Mouse (Mus musculus) liver, embryonic 16.5 days (tissue): ENCODE measurements at regions not wholly inside any gene's neighbourhood (a gene's known extent, or its start where the extent isn't known, plus 50 kb on each side); places are given as distances from the start of the nearest gene placed in this dataset.

Experiments used
- ATAC-seq: fragments of 200-750 bp; cut with Nextera tagmentation; 2 replicates; pipeline ENCODE4 v1.8.0; 2017; ENCODE audit warnings: low read depth, mild to moderate bottlenecking, moderate number of reproducible peaks, moderate library complexity
- H3K27ac ChIP-seq: fragments of 300-500 bp; sonication (generic); 2 replicates; pipeline ENCODE4 v1.5.1; 2014; ENCODE audit warnings: mild to moderate bottlenecking, low read length
- H3K27me3 ChIP-seq: fragments of 300-500 bp; sonication (generic); 2 replicates; pipeline ENCODE4 v1.6.1; 2014; ENCODE audit warnings: low read depth, low read length, mixed read lengths; ENCODE audit not compliant: control insufficient read depth, insufficient read depth
- H3K36me3 ChIP-seq: fragments of 300-500 bp; sonication (generic); 2 replicates; pipeline ENCODE4 v1.6.1; 2014; ENCODE audit warnings: mild to moderate bottlenecking; ENCODE audit not compliant: control insufficient read depth, insufficient read depth
- H3K4me1 ChIP-seq: fragments of 300-500 bp; sonication (generic); 2 replicates; pipeline ENCODE4 v1.6.1; 2014; ENCODE audit warnings: low read depth, low read length, mixed read lengths; ENCODE audit not compliant: control insufficient read depth
- H3K4me2 ChIP-seq: fragments of 300-500 bp; sonication (generic); 2 replicates; pipeline ENCODE4 v1.6.1; 2014; ENCODE audit warnings: low read depth, low read length, mixed read lengths
- H3K4me3 ChIP-seq: fragments of 300-500 bp; sonication (generic); 2 replicates; pipeline ENCODE4 v1.5.1; 2014; ENCODE audit warnings: low read depth, mild to moderate bottlenecking, low read length
- H3K9ac ChIP-seq: fragments of 300-500 bp; sonication (generic); 2 replicates; pipeline ENCODE4 v1.6.1; 2014; ENCODE audit warnings: low read depth, low read length
- H3K9me3 ChIP-seq: fragments of 300-500 bp; sonication (generic); replicated peaks from 2 replicates; pipeline ENCODE4 v1.6.1; 2016; ENCODE audit warnings: low read length; ENCODE audit not compliant: control insufficient read depth
- WGBS: fragments of 180-500 bp; shearing (Covaris S2); extraction: QIAGEN DNeasy Blood & Tissue Kit; methylation state at CpG from one replicate; pipeline ENCODE4 v1.1.7; 2014; ENCODE audit not compliant: insufficient replicate concordance; 5-methylcytosine and 5-hydroxymethylcytosine counted together

DNA sequence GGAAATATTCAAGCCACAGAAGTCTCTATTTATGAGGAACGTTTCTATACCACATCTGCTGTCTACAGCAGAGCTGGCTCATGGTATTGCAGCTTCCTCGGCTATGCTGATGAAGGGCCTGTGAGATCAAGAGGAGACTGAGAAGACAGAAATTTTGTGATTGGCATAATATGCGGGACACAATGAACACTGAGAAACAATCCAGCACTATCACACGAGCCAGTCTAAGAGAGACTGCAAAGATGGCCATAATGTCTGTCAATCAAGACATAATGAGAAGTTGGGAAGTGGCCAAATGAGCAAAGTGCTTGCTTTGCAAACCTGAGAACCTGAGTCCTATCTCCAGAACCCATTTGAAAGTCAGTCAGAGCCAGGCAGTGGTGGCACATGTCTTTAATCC lies 437.5 kb downstream of the Pdcd6ip start:
- no peaks in the 10 kb centered on the region for H3K4me1 ChIP-seq
- no peak overlapping the region for H3K27ac ChIP-seq
- 56% methylated on average over 4 of the region's 4 CpGs for WGBS
- no peak for ATAC-seq
- no peak overlapping the region for H3K4me3 ChIP-seq
- H3K4me2 ChIP-seq: no peak overlapping the region
- no peaks in the 10 kb centered on the region for H3K9me3 ChIP-seq
- H3K36me3 ChIP-seq: no peaks in the 10 kb centered on the region
- H3K27me3 ChIP-seq: no peaks in the 10 kb centered on the region
- H3K9ac ChIP-seq: no peak overlapping the region

DNA sequence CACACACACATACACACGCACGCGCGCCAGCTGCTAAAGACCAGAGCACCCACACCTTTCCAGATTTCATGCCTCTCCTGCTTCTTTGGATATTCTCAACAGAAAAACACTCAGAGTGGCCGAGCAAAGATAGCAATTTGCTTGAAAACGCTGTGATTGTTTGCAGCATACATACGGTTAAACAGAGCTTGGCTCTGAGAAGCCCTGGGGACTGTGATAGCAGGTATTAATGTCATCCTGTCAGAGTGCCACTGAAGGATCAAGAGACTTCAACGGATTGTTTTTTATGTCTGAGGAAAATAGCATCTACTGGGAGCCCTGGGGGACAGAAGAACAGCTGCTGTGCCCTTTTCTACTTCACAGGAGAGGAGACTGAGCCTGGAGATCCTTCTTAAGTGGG lies 440.4 kb downstream of the Pdcd6ip start:
- ATAC-seq: no peak
- no peak overlapping the region for H3K4me3 ChIP-seq
- WGBS: 69% methylated on average over 8 of the region's 8 CpGs

DNA sequence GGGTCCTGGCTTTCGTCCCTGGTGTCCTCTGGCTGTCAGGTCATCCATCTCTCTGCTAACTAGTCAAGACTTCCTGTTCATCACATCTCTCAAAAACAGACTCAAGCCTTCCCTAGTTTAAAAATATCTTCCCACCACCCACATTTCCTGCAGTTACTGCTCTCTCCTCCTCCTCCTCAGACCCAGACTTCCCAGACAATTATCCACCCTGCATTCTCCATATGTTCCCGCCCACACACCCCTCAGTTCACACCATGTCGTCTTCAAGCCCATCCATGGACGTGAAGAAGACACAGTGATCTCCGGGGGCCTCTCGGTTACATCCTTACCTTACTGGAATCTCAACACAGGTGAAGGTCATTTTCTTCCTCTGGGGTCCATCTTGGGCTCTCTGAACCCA lies 444.4 kb downstream of the Pdcd6ip start:
- no peak overlapping the region for H3K27ac ChIP-seq
- no peaks in the 10 kb centered on the region for H3K4me1 ChIP-seq
- no peaks in the 10 kb centered on the region for H3K36me3 ChIP-seq
- H3K4me2 ChIP-seq: no peak overlapping the region
- no peak for ATAC-seq
- H3K4me3 ChIP-seq: no peak overlapping the region
- H3K27me3 ChIP-seq: no peaks in the 10 kb centered on the region
- H3K9me3 ChIP-seq: no peaks in the 10 kb centered on the region
- H3K9ac ChIP-seq: no peak overlapping the region
- 45% methylated on average over 6 of the region's 6 CpGs for WGBS

More for the DNA sequence above, 440.4 kb downstream of the Pdcd6ip start:
- no peak overlapping the region for H3K9ac ChIP-seq
- no peak overlapping the region for H3K27ac ChIP-seq
- no peaks in the 10 kb centered on the region for H3K27me3 ChIP-seq
- no peak overlapping the region for H3K4me2 ChIP-seq
- no peaks in the 10 kb centered on the region for H3K9me3 ChIP-seq
- H3K4me1 ChIP-seq: no peaks in the 10 kb centered on the region
- H3K36me3 ChIP-seq: no peaks in the 10 kb centered on the region

DNA sequence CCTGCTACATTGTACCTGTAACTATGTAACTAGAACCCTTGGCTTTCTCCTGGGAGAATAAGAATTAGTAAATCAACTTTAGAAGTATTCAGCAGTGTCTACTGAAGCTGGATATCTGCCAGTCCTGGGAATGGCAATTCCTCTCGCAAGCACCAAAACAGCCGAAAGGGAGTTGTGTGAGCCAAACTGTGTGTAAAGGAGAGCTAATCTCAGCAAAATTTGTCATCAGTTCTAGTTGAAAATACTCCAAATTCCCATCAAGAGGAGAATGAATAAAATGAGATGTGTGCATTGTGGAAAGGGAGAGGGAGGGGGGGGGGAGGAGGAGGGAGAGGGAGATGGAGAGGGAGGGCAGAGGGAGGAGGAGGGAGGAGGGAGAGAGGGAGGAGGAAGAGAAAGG lies 447.8 kb downstream of the Pdcd6ip start:
- Histone ChIP-seq H3K36me3 (no peaks in the 10 kb centered on the region), H3K9ac (no peak overlapping the region), H3K27me3 (no peaks in the 10 kb centered on the region), H3K4me1 (no peaks in the 10 kb centered on the region), H3K9me3 (peaks cover 5% of the 10 kb centered on the region; the same call in 1 of the 2 replicates), H3K27ac (no peak overlapping the region), H3K4me3 (no peak overlapping the region), H3K4me2 (no peak overlapping the region)
- WGBS: 74% methylated on average over 2 of the region's 2 CpGs
- no peak for ATAC-seq

DNA sequence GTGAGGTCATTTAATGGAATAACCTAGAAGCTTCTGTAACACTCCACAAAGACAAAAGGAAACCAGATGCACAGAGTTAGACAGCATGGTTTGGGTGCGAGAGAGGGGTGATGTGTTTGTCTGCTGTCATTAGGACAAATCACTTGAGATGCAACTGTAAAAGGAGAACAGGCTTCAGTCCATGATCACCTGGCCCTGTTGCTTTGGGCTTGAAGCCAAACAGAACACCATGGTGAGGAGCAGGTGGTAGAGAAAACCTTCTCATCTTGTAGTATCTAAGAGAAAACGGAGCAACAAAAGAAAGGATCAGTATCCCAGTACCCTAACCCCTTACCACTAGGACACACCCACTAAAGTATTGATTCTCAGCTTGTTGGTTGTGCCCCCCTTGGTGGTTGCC lies 449.5 kb downstream of the Pdcd6ip start:
- peaks cover 5% of the 10 kb centered on the region; the same call in 1 of the 2 replicates for H3K9me3 ChIP-seq
- no peak for ATAC-seq
- H3K4me1 ChIP-seq: no peaks in the 10 kb centered on the region
- H3K27me3 ChIP-seq: no peaks in the 10 kb centered on the region
- no peaks in the 10 kb centered on the region for H3K36me3 ChIP-seq
- no peak overlapping the region for H3K9ac ChIP-seq
- H3K27ac ChIP-seq: no peak overlapping the region
- no peak overlapping the region for H3K4me3 ChIP-seq
- H3K4me2 ChIP-seq: no peak overlapping the region
- 48% methylated on average over 2 of the region's 2 CpGs for WGBS

DNA sequence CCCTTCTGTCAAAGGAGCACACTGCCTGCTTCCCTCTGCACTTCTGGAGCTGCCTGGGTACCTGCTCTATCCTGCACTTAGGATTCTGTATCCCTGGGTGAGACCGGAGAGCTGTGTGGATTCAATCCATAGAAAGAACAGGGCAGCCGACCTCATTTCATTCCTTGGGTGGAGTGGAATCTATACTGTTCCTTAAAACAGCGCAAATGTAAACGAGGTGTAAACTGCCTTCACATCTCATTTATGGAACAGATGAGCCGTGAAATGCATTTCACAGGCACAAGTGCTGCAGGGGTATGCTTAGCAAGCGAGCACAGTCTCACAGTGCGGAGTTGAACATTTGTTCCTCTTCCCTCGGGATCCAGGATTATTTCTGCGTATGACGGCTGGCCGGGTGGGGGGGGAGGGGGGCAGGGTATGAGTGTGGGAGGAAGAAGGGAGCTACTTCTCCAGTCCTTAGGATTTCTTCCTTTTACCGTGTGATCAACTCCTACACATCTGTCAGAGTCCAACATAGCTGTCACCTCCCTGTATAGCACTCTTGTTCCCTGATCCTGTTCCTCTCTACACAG lies 459.3 kb downstream of the Pdcd6ip start:
- Histone ChIP-seq H3K9me3 (no peaks in the 10 kb centered on the region; the same call in 1 of the 2 replicates), H3K9ac (no peak overlapping the region), H3K4me2 (no peak overlapping the region), H3K27ac (no peak overlapping the region), H3K36me3 (no peaks in the 10 kb centered on the region), H3K4me3 (no peak overlapping the region), H3K27me3 (no peaks in the 10 kb centered on the region), H3K4me1 (no peaks in the 10 kb centered on the region)
- no peak for ATAC-seq
- WGBS: 67% methylated on average over 12 of the region's 12 CpGs

DNA sequence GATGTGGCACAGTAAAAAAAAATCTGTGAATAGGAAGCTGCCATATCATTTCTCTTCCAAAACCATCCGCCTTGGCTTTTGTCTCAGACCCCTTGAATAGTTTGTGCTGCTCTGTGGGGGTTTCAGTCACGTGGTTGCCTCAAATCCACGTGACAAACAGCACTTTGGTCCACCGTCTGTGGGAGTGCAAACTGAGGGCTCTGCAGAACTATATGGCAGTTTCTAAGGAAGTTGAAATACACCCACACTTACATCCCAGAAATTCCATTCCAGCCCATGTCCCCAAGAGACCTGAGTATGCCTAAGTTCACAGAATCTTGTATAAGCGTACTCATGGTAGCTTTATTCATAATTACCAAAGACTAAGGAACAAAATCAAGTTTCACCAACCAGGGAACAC lies 460.1 kb downstream of the Pdcd6ip start:
- H3K9me3 ChIP-seq: no peaks in the 10 kb centered on the region; the same call in 1 of the 2 replicates
- no peak overlapping the region for H3K4me2 ChIP-seq
- no peaks in the 10 kb centered on the region for H3K27me3 ChIP-seq
- no peak overlapping the region for H3K4me3 ChIP-seq
- ATAC-seq: no peak
- no peaks in the 10 kb centered on the region for H3K4me1 ChIP-seq
- H3K9ac ChIP-seq: no peak overlapping the region
- WGBS: 40% methylated on average over 5 of the region's 5 CpGs
- H3K36me3 ChIP-seq: no peaks in the 10 kb centered on the region
- H3K27ac ChIP-seq: no peak overlapping the region

DNA sequence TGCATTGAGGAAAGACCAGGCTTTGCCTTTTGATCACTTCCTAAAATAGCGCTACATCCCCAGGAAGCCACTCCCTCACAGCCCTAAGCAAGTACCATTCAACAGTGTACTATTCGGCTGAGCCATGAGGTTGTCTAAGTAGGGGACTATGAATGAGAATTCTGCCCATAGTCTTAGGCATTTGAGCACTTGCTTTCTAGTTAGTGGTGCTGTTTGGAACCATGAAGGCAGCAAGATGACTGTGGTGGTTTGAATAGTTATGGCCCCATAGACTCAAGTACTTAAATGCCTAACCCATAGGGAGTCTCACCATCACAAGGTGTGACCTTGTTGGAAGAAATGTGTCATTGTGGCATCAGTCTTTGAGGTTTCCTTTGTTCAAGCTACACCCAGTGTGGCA lies 464.2 kb downstream of the Pdcd6ip start:
- Histone ChIP-seq H3K36me3 (no peaks in the 10 kb centered on the region), H3K27me3 (no peaks in the 10 kb centered on the region), H3K4me2 (no peak overlapping the region), H3K9me3 (no peaks in the 10 kb centered on the region; the same call in 1 of the 2 replicates), H3K9ac (no peak overlapping the region), H3K4me3 (no peak overlapping the region), H3K27ac (no peak overlapping the region), H3K4me1 (no peaks in the 10 kb centered on the region)
- no peak for ATAC-seq
- WGBS: 63% methylated on average over 2 of the region's 2 CpGs

DNA sequence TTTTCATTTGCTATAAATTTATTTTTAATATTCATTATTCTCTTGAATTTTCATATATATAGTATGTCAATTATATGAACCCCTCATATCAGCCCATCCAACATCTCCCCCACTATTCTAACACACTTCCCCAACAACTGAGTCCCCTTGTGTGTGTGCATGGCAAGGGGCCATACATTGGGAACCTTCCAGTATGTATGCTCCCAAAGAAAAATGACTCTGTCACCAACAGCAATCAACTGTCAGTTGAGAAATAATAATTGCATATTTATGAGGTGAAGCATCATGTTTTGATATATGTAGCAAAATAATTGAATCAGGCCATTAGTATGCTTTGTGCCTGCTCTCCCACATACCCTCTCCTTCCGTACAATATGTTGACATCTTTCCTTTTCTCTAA lies 474.7 kb downstream of the Pdcd6ip start:
- 59% methylated on average over 1 of the region's 1 CpGs for WGBS
- Histone ChIP-seq H3K9ac (no peak overlapping the region), H3K27me3 (no peaks in the 10 kb centered on the region), H3K27ac (no peak overlapping the region), H3K9me3 (no peaks in the 10 kb centered on the region; the same call in 1 of the 2 replicates), H3K4me1 (no peaks in the 10 kb centered on the region), H3K36me3 (no peaks in the 10 kb centered on the region), H3K4me2 (no peak overlapping the region), H3K4me3 (no peak overlapping the region)
- ATAC-seq: no peak
